Mouse (Mus musculus) left cerebral cortex, adult 9 months (tissue): ENCODE measurements around the gene Insig2.

Source experiments
- DNase-seq, 2 experiments: peaks; one replicate each; pipeline ENCODE4 v3.0.0; 2022; ENCODE audit warnings: low spot score in 2 of 2

Gene Insig2

DNA sequence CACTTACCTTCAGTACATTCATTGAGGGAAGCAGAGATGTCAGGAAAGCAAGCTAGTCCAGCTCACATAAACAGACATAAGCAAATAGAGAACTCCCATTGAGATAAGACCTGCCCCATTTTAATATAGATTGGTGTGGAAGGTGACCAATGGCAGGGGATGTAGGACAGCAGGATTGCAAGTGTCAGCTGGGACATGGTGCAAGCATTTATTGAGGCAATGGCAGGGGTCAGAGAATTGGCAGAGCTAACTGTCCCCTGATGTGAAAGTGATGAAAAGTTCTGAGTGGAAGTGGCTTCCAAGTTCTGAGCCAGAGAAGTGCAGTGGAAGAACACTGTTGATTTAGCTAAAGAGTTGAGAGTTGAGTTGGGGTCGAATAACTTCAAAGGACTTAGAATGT, at the start of gene Insig2:
Gene Insig2 (minus strand): TSS at position 105 of the 400 bp plus-strand sequence.
- DNase-seq: no peak

DNA sequence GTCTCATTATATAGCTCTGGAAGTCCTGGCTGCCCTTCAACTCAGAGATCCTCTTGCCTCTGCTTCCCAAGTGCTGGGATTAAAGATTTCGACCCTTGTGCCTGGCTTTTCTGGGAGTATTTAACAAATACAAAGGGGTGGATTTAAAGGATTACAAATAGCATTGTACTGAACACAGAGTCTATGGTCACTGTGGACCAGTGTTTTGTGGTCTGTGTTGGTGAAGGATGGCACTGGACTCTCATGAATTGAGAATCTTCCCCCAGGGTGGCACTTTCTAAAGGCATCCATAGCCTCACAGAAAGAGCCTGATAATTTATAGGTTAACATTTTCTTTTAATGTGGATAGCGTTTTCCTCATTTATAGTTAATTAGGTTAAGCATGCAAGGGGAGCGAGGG, 49.2 kb upstream of the Insig2 start:
- DNase-seq: no peak

DNA sequence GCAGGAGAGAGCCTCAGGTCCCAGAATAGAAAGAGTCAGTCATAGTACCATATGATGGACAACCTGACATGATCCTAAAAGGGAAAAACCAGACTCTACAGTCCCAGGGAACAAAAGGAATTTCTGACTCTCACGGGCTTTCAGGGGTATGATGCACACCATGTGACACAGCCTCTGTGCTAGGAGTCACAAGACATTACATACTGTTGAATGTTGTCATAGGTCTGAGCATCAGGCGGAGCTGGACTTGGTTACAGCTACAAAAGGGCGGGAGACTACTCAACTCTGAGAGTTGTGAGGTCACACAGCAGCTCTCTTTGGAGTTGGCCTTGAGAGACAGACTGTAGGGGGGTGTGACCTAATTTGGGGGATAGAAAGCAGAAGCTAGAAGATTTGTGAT, 47.6 kb upstream of the Insig2 start:
- DNase-seq: no peak

DNA sequence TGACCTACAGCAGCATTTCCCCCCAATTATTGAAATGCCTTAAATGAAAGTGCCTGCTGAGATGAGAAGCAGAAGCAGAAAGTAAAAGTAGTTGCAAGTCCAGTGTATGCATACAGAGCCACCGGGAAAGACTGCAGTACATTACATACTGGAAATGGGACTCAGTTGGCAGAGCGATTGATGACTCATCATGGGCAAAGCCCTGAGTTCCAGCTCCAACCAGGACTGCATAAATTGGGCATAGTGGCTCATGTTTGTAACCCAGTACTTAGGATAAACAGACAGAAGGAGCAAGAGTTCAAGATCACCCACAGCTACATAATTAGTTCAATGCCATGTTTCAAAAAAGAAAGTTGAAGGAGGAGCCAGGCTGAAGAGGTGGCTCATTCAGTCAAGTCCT, 45.5 kb upstream of the Insig2 start:
- no peak for DNase-seq

DNA sequence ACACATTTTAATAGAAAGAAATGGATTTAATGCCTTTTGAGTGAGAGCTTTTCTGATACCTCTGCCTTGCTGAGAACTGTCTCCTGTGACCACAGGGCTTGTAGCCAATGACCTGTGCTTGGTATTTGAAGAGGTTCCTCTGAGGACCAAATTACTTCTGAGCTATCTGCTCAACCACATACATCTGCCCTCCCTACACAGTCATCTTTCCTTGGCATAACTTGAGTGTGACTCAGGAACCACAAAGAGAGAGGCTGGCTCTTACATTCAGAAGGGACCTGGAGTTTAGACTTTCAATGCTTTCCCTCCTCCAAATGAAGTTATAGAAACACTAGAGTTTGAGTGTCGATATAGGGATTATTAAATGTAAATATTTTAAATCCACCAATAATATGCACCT, 45.0 kb upstream of the Insig2 start:
- no peak for DNase-seq

DNA sequence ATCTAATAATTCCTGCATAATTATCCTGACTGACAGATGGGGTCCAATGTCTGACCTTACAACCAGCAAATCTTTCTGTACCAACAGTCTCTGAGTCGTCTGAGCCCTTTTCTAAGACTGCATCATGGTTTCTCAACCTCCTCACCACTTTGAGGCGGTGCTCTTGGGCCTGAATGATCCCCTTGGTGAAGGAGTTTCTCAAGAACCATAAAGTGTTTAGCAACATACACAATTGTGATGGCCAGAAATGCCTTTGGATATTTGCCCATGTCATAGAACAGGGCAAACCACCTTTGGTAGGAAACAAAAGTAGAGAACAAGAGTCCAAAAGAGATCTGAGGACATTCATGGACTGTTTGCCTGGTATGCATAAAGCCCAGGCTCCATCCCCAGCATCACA, 41.2 kb upstream of the Insig2 start:
- DNase-seq: no peak

DNA sequence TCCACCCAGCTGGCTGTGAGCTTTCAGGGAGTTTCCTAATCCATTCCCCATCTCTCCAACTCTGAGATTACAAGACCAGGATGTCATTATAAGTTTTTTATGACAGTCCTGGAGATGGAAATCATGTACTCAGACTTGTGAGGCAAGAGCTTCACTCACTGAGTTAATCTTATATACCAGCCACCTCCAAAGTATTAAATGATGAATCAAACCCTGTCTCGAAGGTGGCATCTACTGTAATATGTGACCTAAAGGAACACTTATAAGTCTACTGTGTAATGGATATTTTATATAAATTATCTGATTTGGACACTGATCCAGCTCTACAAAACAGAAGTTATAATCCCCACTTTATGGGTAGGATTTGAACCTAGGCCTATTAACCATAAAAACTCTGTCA, 40.3 kb upstream of the Insig2 start:
- DNase-seq: no peak

DNA sequence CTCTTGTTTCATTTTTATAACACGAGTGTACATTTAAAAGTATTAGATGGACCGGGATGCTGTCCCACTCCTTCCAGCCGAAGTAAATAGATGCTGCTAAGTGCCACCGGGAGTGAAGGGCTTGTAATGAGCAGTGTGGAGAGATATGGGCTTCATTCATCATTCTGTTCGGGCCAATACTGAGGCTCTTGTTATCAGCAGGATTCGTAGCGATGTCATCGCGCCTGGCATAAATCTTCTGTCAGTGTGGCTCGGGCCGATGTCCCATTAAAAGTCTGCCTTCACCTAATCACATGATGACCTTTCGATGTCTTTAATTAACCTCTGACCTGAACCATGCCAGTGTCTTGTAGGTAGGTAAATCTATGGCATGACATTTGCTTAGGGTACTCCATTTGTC, 39.1 kb upstream of the Insig2 start:
- no peak for DNase-seq

DNA sequence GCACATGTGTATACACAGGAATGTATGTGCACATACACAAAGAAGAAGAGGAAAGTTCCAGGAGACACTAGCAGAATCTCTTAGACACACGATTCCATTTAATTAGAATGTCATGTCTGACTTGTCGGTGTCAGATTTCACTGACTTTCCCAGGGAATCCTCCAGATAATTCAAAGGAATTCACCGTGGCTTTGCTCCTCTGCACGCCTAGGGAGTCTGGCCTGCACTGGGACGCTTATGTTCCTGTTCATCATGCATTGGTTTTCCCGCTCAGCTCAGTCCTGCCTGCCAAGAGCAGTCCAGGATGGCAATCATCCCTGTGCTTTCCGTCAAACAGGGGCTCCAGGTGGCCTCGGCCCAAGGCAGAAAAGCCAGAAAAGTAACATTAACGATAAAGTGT, 34.9 kb upstream of the Insig2 start:
- DNase-seq: no peak

DNA sequence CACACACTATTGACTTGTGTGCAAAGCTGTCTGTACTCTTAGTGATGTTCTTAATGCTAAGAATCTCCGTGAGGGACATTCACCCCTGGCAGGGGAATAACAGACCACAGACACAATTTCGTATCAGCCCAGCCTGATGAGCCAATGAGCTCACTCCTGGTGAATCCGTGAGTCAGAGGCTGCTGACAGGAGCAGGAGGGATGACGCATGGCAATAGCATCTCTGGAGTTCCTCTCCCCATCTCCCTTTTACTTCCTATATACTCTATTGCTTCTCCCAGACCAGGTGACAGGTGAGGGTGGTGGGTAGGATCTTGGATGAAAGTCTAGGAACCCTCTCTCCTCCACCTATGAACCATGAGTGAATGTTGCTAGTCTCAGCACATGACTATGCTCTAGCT, 28.2 kb upstream of the Insig2 start:
- no peak for DNase-seq

DNA sequence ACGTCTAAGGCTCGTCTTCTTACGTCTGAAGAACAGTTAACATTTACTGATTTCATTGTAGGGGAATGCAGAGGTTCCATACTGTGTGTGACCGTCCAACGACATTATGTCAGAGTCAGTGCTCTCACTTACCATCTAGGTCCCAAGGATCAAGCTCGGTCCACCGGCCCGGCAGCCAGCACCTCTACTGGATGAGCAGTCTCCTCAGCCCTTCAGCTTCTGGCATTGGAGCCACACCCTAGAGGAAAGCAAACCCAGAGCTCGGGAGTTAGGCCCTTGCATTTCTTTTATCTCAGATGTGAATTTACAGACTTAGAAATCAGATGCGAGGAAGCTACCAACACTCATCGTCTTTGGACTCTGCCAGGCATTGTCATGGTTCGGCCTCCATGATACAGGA, 27.3 kb upstream of the Insig2 start:
- no peak for DNase-seq

DNA sequence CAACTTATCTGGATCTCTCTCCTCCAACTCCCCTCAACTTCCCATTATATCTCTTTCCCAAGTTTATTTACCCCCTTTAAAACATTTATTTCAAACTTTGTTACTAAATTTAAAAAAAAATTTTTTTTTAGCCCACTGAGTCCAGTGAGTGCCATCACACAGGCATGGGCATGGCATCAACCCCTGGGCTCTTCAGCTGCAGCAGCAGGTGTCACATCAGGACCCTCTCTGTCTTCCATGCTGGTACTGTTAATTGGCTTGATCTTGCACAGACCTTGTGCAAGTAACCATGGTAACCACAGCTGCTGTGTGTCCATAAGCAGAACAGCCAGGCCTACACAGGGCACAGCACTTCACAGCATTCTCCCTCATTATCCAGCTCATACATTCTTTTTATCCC, 21.4 kb upstream of the Insig2 start:
- no peak for DNase-seq

DNA sequence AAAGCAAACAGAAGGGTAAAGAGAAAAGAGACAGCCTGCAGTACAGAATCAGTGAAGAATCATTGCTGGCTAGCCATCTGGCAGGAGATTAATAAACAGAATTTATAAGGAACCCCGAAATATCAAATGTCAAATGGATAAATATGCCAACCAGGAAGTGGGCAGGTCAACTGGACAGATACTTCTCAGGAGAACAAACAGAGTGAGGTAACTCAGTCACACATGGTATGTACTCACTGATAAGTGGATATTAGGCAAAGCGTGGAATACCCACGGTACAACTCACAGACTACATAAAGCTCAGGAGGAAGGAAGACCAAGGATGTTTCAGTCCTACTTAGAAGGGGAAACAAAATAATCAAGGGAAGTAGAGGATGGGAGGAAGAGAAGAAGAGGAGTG, 18.6 kb upstream of the Insig2 start:
- no peak for DNase-seq

DNA sequence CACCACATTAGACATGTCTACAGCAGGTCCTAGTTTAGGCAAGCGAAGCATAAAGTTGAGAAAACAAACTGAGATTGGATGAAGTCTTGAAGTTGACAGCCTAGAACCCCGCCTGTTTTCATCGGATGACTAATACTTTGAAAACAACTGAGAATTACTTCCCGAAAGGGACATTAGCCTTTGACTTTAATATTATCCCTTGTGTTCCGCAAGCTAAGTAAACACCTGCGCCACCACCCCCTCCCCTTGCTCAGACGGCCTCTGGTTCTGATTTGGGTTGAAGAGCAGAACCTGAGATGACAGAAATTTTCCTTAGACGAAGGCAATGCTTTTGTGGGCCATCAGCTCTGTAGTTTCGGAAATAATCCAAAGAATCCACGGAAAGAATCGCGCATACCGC, 18.2 kb upstream of the Insig2 start:
- DNase-seq: no peak

DNA sequence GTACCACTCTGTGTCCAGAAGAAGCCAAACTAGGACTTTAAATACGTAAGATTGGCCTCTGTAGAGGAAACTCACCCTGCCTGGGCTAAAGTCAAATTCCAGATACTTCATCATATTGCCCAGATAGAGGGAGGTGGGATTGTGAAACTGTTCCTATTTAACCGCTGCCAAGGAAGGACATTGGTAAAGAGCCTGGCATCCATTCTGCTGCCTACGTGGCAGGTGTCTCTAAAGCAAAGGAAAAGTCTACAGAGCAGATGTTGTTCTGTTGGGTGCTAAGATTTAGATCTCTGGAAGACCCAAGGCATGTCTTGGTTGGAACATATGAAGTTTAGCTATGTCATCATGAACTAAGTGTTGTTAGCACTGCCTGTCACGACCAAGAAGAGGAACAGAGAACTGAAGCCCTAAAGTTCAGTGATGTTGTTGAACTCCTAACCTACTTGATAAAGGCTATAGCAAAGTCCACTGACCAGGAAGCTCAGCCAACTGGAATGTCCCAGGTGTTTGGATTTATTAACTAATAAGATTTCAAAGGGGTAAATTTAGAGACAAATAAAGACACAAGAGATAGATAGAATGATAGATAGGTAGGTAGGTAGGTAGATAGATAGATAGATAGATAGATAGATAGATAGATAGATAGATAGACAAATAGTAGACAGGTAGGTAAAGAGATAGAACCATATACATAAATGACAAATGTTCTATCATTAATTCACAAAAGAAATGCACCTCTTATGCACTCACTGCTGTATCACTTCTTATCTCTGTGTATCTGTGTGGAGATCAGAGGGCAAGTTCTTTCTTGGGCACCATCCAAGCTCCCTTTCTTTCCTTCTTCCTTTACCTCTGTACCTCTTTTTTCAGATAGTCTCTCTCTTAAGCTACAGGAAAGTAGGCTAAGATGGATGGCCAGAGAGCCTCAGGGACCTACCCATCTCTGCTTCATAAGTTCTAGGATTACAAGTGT, 16.8 kb upstream of the Insig2 start:
- DNase-seq: no peak

DNA sequence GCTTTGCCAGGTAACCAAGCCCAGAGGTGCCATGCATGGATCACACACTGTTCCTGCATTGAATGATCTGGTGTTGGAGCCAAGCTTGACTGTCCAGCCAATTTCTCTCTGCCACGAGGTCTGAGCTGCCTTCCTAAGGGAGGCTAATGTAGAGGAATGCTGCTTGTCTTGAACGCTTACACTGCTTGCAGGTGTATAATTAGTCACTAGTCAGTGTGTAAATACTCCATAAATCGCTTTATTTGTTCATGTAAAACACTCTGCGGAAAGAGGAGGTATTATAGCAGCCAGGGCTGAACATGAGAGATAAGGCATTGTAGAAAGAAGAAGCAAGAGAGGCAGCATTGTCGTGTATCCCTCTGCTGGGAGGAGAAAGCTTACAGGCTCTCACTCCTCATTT, 11.6 kb upstream of the Insig2 start:
- no peak for DNase-seq

DNA sequence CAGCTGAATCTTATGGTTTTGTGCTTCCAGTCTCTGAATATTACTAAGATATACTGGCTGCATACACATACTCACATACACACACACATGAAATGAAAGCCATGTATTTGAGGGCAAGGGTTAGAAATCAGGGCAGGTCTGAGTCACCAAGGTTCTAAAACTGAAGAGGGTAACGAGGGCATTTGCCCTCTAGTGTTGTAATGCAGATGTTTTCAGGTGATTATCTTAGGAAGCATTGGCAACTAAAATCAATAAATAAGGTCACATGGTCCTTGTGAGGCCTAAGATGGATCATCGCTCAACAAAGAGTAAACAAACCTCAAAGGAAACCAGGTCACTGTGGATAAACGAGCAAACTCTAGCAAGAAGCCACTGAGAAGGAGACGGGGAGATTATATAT, 3.4 kb upstream of the Insig2 start:
- no peak for DNase-seq

DNA sequence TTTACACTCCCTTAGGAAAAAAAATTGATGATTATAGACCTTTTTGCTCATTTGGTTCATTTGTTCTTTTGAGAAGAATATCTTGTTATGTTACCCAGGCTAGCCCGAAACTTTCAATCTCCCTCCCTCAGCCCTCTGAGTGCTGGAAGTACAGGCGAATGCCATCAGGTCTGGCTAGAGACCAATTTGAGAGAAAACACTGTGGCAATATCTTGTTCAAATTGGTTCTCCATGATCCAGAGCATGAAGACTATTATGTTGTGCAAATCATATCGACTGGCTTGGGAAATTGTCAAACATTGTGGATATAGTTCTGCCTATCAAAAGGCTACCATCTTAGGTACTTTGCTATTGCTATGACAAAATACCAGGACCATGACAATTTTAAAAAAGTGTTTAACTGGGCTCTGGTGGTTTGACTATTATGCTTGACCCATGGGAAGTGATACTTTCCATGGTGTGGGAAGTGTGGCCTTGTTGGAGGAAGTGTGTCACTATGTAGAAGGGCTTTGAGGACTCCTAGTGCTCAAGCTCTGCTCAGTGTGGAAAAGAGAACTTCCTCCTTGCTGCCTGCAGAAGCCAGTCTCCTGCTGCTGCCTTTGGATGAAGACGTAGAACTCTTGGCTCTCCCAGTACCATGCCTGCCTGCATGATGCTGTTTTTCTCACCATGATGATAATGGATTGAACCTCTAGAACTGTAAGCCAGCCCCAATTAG, 1.8 kb upstream of the Insig2 start:
- no peak for DNase-seq

DNA sequence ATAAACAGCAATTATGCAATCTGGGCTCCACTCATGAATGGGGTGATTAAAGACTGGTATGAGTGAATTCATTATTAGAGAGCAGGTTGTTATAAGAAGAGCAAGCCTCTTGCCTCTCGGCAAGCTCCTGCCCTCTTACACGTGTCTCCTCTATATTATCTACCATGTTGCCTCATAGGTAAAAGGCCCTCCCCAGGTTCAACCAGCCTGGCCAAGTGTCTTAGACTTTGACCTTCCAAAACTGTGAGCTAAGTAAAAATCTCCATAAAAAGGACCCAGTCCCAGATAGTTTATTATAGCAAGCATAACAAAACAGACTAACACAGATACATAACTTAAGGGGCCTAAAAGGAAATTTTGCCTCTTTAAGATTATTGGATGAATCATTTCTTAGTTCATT, 1.8 kb downstream of the Insig2 start:
- no peak for DNase-seq

DNA sequence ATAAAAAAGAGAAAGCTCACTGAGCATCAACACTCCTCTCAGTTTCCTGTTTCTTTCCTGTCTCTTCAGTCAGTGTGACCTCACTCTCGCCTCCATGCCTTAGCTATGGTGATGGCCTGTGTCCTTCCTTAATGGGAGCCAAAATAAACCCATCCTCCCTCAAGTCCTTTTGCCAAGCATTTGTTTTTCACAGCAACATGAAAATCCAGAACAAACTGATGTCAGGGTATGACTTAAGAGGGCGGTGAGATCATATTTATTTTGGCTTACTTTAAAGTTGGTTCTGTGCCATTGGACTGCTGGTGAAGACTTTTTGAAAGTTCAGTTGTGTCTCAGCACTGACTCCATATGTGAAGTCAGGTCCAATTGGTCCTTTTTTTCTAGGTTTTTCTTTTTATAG, 3.0 kb downstream of the Insig2 start:
- DNase-seq: no peak

DNA sequence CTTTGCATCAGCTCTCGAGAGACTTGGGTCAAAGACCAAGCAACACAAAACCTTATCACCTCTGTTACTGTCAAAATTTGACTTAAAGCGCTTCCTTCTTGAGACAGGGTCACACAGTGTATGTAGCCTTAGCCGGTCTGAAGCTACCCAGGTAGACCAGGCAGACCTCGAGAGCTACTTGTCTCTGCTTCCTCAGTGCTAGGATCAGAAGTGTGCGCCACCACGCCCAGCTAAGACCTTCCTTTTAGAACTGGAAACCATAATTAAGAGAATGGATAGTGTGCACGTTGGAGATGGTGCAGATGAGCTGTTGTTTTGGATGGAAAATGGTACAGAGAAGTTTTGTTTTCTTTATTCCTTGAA, 4.2 kb downstream of the Insig2 start:
- DNase-seq: no peak

DNA sequence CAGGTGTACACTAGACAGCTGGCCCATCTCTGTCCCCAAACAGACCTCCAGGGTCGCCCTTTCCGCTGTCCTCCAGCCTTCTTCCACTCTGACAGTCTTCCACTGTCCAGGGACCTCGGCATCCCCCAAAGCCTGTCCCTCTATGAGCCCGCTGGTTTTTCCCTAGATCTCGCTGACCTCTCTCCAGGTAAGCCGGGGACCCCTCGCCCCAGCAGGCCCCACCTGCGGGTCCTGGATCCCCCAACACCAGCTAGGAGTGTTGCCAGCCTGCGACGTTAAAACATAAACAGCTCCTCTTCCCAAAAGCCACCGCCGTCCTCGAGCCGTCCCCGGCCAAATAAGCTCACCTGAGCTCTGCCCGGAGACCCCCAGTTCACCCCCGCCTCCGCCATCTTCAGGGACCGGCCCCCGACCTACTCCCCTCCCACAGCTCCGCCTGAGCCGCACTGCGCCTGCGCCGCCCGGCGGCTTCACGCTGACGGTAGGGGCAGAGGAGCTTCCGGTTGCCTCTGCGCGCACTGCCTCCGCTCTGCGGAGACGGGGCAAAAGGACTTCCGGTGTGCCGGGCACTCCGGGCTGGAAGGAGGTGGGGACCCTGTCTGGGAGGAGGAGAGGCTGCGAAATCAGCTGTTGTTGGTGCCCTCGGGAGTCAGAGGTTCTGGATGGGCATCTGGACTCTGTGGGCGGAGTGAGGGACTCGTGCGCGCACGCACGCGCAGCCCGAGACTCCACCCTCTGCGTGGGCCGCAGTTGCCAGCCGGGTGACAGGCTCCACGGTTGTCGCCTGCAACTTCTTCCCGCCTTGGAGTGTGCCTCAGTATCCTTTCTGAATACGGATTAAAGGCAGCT, 4.8 kb downstream of the Insig2 start:
- DNase-seq: peak; percentile 80 to 87
